Mouse (Mus musculus) testis, postnatal 14 days (tissue): Measurements from ENCODE around the gene Ssbp2.

ENCODE experiments used
- DNase-seq: peaks from one replicate; pipeline ENCODE4 v3.0.0; 2021; ENCODE audit warnings: low spot score

Gene Ssbp2

DNA sequence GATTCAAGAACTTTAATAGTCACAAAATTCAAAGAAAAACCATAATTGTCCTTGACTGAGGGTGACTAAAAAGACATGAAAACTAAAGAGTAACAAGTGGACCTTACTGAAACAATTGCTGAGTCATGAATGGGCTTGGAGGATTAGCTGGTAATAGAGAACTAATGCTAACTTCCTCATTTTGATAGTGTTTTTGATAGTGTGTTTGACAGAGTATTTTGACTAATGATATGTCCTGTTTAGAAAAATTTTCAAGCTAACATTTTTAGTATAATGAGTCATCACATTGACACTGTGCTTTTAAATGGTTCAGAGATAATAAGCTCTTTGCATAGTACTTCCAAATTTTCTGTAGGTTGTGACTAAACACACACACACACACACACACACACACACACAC is 267.8 kb downstream of the Ssbp2 start:
- no peak for DNase-seq

DNA sequence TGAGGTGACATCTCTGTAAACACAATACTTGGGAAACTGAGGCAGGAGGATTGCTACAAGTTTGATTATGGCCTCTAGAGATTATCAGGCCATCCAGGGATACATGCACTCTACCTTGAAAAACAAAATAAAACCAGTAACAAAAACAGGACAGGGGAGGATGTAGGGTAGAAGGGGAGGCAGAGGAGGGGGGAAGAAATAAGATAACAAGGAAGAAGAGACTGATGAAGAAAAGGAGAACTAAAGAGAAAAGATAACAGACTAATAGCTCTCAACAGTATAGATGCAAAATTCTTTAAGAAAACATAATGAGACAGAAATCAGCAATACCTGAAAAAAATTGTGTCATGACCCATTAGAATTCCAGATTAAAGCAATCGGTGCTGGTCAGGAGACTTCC is 277.1 kb downstream of the Ssbp2 start:
- DNase-seq = no peak

DNA sequence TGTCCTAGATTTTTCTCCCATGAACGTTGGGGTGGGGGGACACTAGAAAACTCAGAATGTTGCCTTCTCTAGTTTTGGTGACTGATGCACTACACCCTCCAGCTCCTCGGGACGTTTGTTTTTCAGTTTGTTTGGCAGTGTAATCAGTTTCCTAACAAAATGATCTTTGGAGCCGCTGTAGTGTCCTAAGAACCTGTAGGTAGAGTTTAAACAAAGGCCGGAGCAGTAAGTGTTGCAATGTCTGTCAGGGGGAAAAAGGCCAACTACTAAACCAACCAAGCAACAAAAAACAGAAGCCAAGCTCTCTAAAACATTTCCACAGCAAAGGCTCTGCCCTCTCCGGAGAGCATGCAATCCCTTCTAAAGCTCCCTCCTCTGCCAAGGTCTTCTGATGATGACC is 280.8 kb downstream of the Ssbp2 start:
- DNase-seq = no peak

DNA sequence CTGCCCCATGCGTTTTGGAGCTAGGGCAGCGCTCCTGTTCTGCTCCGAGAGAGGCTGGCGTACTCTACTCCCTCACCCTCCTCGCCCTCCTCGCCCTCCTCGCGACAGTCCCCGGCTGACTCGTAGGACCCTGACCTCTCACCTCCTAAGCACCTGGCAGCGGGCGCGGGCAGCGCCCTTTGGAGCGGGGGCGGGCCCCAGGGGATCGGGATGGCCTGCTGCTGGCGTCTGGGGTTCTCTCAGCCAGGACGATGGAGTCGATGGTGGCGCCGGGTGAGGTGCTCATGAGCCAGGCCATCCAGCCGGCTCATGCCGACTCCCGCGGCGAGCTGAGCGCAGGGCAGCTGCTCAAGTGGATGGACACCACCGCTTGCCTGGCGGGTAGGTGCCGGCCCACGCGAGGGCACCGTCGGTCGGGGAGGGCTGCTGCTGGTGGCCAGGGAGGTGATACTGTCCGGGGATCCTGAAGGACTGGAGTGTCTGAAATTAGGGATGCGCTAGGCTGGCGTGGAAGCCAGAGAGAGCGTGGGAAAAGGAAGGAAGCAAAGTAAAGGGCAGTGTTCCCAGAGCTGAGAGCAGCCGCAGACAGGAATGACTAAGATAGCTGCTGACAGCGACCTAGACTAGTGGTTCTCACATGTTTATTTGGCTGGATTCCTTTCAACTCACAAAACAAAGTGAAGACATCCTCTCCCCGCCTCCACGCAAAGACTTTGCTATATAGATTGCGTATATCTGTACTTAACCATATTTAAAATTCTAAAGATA is 281.4 kb downstream of the Ssbp2 start, which contains the start of gene Acot12:
Acot12 (plus strand) TSS at position 233 of the 768 bp plus-strand sequence.
- DNase-seq = peak; percentile 26

DNA sequence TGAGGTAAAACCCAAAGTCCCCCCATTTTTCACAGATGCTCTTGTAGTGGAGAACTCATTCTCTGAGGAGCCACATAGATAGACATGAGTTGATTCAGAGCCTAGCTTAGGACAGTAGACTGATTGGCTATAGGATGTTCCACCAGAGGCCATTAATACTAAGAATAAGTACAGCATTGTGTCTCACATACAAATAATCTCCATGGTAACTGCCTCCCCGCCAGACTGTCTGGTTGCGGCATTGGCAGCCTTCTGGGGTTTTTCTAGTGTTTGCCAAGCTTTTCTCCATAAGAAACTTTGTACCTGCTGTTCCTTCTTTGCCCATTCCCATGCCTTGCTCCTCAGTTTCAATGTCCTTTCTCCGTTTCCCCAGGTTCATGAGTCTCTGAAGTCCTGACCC is 283.1 kb downstream of the Ssbp2 start:
- no peak for DNase-seq

DNA sequence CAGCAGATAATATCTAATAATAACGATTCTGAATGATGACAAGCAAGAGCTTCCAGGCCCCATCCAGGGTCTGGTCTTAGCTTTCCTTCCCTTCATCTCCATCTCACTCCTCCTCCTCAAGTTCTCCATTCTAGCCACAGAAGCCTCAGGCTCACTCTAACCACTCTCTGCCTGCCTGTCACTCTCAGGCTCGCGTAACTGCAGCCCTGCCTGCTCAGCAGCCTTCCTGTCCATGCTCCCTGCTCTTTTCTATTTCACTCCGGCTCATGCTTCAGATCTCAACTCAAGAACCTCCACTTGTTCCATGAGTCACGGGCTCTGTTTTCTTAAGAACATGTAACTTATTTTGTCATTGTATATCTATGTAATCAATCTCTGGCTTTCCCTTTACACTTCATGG is 286.4 kb downstream of the Ssbp2 start:
- no peak for DNase-seq

DNA sequence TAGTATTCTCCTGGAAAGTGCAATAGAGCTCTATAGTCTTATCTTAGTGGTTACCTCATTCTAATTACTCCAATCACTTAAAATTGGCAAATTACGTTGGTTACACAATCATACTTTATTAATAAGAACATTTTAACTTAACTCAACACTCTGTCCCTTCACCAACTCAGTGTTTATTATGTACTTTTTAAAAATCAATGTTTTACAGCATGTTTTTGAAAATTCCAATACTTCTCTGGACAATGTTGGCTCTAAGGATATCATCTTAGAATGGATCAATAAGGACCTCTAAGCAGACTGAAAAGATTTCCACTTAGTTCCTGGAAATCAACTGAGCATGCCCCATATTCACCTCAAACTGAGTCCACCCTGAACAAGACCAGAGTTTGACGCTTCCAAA is 288.3 kb downstream of the Ssbp2 start:
- DNase-seq = no peak

DNA sequence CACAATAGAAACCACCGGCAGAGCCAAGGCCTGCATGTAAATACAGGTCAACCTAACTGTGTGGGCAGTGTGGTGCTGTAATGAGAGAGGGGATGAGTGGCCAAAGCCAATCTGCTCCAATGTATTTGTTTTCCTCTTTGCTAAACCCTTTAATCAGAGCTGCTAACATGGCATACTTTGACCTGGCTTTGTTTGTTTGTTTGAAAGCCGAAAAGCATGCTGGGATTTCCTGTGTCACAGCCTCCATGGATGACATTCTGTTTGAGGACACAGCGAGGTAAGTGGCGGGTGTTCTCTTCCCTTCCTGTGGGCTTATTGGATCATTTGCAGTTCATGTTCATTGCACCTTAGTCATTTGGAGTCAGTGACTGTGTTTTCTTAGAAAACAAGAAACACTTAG is 289.9 kb downstream of the Ssbp2 start:
- no peak for DNase-seq
